Mouse (Mus musculus) liver (tissue): ENCODE measurements at regions not wholly inside any gene's neighbourhood (a gene's known extent, or its start where the extent isn't known, plus 50 kb on each side); places are given as distances from the start of the nearest gene placed in this dataset.

Source experiments
- DNase-seq: peaks from one replicate; pipeline ENCODE4 v3.0.0-alpha.2; 2020; ENCODE audit warnings: mixed read lengths

GRCm38 (mm10) chr11:64135308-64135591, 56.0 kb upstream of the Cox10 start:
- DNase-seq = no peak

GRCm38 (mm10) chr11:64134571-64135307, 55.5 kb upstream of the Cox10 start:
- no peak for DNase-seq
